Mouse (Mus musculus) monocyte, adult 59 days (primary cell): ENCODE data around the gene Psme2b. TPM values are rescaled to one million over a fixed set of nuclear protein-coding genes. Genes with fewer than 3 reads are reported as not detected.

Experiments
- total RNA-seq, 2 experiments: library from RNA; stranded (reverse); gene quantifications; one replicate each; pipeline ENCODE4 v1.2.4; 2023

Psme2b gene
- 10 to 100 TPM; 30.1 to 40.0 TPM for total RNA-seq

DNA sequence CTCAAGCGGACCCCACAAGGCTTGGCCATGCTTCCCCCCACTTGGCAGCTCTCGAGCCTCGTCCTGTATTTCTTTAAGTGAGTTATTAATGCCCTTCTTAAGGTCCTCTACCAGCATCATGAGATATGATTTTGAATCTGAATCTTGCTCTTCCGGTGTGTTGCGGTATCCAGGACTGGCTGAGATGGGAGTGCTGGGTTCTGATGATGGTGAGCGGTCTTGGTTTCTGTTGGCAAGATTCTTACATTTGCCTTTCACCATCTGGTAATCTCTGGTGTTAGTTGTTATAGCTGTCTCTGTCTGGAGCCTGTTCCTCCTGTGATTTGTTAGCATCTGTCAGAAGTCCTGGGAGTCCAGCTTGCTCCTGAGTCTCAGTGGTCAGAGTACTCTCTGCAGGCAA lies at the start of gene Psme2b:
Gene Psme2b (minus strand): TSS at position 101 of the 400 bp plus-strand sequence.

GRCm38 (mm10) chr11:48994018-48994417 lies 48.0 kb upstream of the Psme2b start, which contains the start of gene Tgtp1:
Gene Tgtp1, minus strand, starts transcription at chr11:48994172.

GRCm38 (mm10) chr11:48991740-48992520 lies 45.9 kb upstream of the Psme2b start, which contains the start of gene Gm12185:
Gene Gm12185, minus strand, starts transcription at chr11:48992226.

GRCm38 (mm10) chr11:48979251-48979650 lies 33.3 kb upstream of the Psme2b start, which contains the start of gene 9930111J21Rik1:
Gene 9930111J21Rik1, minus strand, starts transcription at chr11:48979398.

DNA sequence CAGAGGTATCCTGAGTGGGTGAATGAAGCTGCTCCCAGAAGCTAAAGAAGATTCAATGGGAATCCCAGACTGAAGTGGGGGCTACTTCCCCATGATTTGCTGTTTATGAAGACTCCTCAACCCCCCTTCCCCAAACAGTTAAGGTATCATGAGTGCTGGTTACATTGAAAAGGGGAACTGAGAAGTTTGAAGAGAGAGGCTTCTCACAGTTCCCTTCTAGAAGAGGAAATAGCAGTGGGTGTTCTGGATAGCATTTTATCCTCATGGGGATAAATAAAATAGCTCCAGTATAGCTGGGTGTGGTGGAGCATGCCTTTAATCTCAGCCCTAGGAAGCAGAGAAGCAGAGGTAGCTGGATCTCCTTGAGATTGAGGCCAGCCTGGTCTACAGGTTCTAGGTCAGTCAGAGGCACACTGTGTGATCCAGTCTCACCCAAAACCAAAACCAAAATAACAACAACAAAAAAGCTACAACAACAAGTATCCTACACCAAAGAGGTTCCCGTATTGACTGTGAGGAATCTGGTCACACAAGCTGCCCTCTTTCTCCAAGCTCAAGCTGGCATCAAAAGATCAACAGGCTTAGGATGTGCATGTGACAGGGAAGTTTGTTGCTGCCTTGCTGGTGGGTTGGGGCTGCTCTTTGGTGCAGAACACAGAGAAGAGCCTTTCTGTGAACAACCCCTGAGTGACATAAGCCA lies 32.4 kb upstream of the Psme2b start, which contains the start of gene Olfr56:
Gene Olfr56 (plus strand): TSS at position 650 of the 700 bp plus-strand sequence.

DNA sequence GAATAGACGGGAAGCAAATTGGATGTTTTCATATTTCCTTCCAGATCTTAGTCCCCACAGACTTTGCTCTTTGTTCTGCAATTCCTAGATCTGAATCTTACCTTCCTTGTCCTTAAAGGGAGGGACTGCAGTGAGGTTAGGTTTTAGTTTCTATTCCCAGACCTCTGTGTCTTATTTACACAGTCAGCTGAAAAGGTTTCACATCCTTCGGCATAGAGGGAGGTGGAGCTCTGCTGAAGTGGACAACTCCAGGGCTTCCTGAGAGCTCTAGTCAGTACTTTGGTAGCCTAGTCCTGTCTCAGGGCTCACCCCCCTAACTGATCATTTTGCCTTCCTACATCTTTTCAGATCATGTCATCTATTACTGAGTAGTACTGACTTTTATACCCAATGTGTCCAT lies 44.0 kb downstream of the Psme2b start, which contains the start of gene Gm5431:
Gene Gm5431 (minus strand): TSS at position 194 of the 400 bp plus-strand sequence.

Other genes with a start within 250 kb of the Psme2b start
- gene Rack1, start 145.9 kb downstream of the Psme2b start, total RNA-seq, result 1,000 to 10,000 TPM; 1,060 to 1,070 TPM
- gene Trim41, start 128.8 kb downstream of the Psme2b start, total RNA-seq, result 10 to 100 TPM; 74.4 to 78.6 TPM
- gene Trim7, start 120.0 kb downstream of the Psme2b start, total RNA-seq, result 10 to 100 TPM in 1 of 2 experiments, 1 to 10 TPM in 1; 6.3 to 10.6 TPM
- gene Gm12184, start 119.5 kb downstream of the Psme2b start, total RNA-seq, result 1 to 10 TPM in 1 of 2 experiments, not detected in 1; 3.0 TPM
- gene Irgm1, start 74.5 kb downstream of the Psme2b start, total RNA-seq, result 10 to 100 TPM; 53.7 to 58.0 TPM
- 10 to 100 TPM; 23.9 to 28.3 TPM for gene Gm5431, start 44.0 kb downstream of the Psme2b start, total RNA-seq
- under 1 TPM; 0.16 to 0.30 TPM for gene Olfr56, start 32.7 kb upstream of the Psme2b start, total RNA-seq
- gene 9930111J21Rik1, start 33.2 kb upstream of the Psme2b start, total RNA-seq, result 10 to 100 TPM; 64.7 to 68.6 TPM
- gene Gm12185, start 46.0 kb upstream of the Psme2b start, total RNA-seq, result 10 to 100 TPM; 15.7 to 18.9 TPM
- 1 to 10 TPM in 1 of 2 experiments, not detected in 1; 2.6 TPM for gene Tgtp1, start 48.0 kb upstream of the Psme2b start, total RNA-seq
- gene 9930111J21Rik2, start 105.1 kb upstream of the Psme2b start, total RNA-seq, result 100 to 1,000 TPM in 1 of 2 experiments, 10 to 100 TPM in 1; 77.6 to 104 TPM
- 10 to 100 TPM in 1 of 2 experiments, 1 to 10 TPM in 1; 6.6 to 10.3 TPM for gene Tgtp2, start 118.0 kb upstream of the Psme2b start, total RNA-seq
- 10 to 100 TPM; 89.2 to 92.9 TPM for gene Ifi47, start 130.4 kb upstream of the Psme2b start, total RNA-seq
- gene Olfr1396, start 168.7 kb upstream of the Psme2b start, total RNA-seq, result not detected
- gene Olfr1395, start 196.1 kb upstream of the Psme2b start, total RNA-seq, result not detected
- not detected for gene Olfr1394, start 208.2 kb upstream of the Psme2b start, total RNA-seq
- gene Btnl9, start 241.0 kb upstream of the Psme2b start, total RNA-seq, result under 1 TPM in 1 of 2 experiments, not detected in 1; 0.16 TPM